Mouse (Mus musculus) myocyte (in vitro differentiated cells): Measurements from ENCODE around the gene Synrg.

Experiments used
- E2F4 ChIP-seq: IDR thresholded peaks from one replicate; pipeline ENCODE4 v1.6.1; 2011; ENCODE audit warnings: mild to moderate bottlenecking, control low read depth, moderate library complexity; ENCODE audit not compliant: insufficient read depth
- POLR2A ChIP-seq: IDR thresholded peaks from one replicate; pipeline ENCODE4 v1.6.1; 2011; ENCODE audit warnings: low read depth, mild to moderate bottlenecking, control low read depth, moderate library complexity; ENCODE audit not compliant: insufficient read length
- REST ChIP-seq: IDR thresholded peaks from one replicate; pipeline ENCODE4 v1.6.1; 2011; ENCODE audit warnings: mild to moderate bottlenecking, control low read depth, moderate library complexity; ENCODE audit not compliant: insufficient read depth, insufficient read length
- TCF12 ChIP-seq: IDR thresholded peaks from one replicate; pipeline ENCODE4 v1.6.1; 2011; ENCODE audit warnings: mild to moderate bottlenecking, control low read depth; ENCODE audit not compliant: poor library complexity, insufficient read depth, severe bottlenecking
- USF1 ChIP-seq: IDR thresholded peaks from one replicate; pipeline ENCODE4 v1.6.1; 2011; ENCODE audit warnings: low read depth, mild to moderate bottlenecking, control low read depth, moderate library complexity

- no peak for TF ChIP-seq POLR2A
- TF ChIP-seq USF1, result no peak
- TF ChIP-seq REST, result no peak
- TF ChIP-seq TCF12, result no peak
- no peak for TF ChIP-seq E2F4
Measured at GRCm38 (mm10) chr11:83998993-83999392, 34.8 kb downstream of the Synrg start.
